ENCODE assay signal across 31 mouse cellular contexts in genomic region chr14:29841361-29842117, GRCm38 (mm10).
A peak's percentile ranks its signal among the peaks of the same experiment; 100 is the strongest.
DNase-seq lines count a peak whose midpoint lies in the region; ATAC-seq and TF ChIP-seq lines count a peak whose summit lies in the region.
"Had no signal": no experiment of that assay in that cellular context is flagged by ENCODE, and none has a peak within 500 bp of the region (broad histone marks: within the 10 kb centered on the region; RNA-seq: fewer than 3 reads in every experiment).

No protein-coding gene starts in this region.

- H3K4me3 ChIP-seq in forebrain, postnatal 0 days (ENCODE audit: low read depth, low read length), result no peak overlapping the region
- H3K4me3 ChIP-seq in forebrain, embryonic 16.5 days (replicated peaks; ENCODE audit: low read length), result no peak overlapping the region
- H3K4me3 ChIP-seq in testis, adult 2 months (ENCODE audit: control insufficient read depth, low read depth, low read length), result peak overlapping the region; percentile 45
- H3K4me3 ChIP-seq: embryonic facial prominence, embryonic 10.5 days; embryonic facial prominence, embryonic 15.5 days; forebrain, embryonic 12.5 days; gastrocnemius, adult 2 months; heart, adult 2 months; heart, embryonic 13.5 days; liver, embryonic 12.5 days; megakaryocyte, embryonic 14.5 days; midbrain, embryonic 12.5 days had no signal

- 74% methylated on average over 7 of the region's 7 CpGs for WGBS in forebrain, postnatal 0 days
- WGBS in forebrain, embryonic 16.5 days, result 72% methylated on average over 7 of the region's 7 CpGs

- TF ChIP-seq POLR2A in testis, adult 2 months (IDR thresholded peaks at IDR 0.05; ENCODE audit: control insufficient read depth, low read depth, low read length), result no peak

- H3K4me2 ChIP-seq in forebrain, postnatal 0 days (ENCODE audit: low read depth), result no peak overlapping the region
- no peak overlapping the region for H3K4me2 ChIP-seq in forebrain, embryonic 16.5 days (ENCODE audit: low read length)
- H3K4me2 ChIP-seq: embryonic facial prominence, embryonic 15.5 days; forebrain, embryonic 12.5 days; heart, embryonic 13.5 days; liver, embryonic 12.5 days; midbrain, embryonic 12.5 days had no signal

- no peaks in the 10 kb centered on the region for H3K4me1 ChIP-seq in forebrain, postnatal 0 days (ENCODE audit: insufficient read depth)
- no peaks in the 10 kb centered on the region for H3K4me1 ChIP-seq in forebrain, embryonic 16.5 days (replicated peaks; ENCODE audit: control insufficient read depth, insufficient read depth, low read length)
- no peaks in the 10 kb centered on the region for H3K4me1 ChIP-seq in testis, adult 2 months (ENCODE audit: control insufficient read depth, insufficient read depth, low read length)
- H3K4me1 ChIP-seq: embryonic facial prominence, embryonic 10.5 days; embryonic facial prominence, embryonic 15.5 days; forebrain, embryonic 12.5 days; heart, embryonic 13.5 days; liver, embryonic 12.5 days; megakaryocyte, embryonic 14.5 days; midbrain, embryonic 12.5 days had no signal

- H3K9me3 ChIP-seq in forebrain, postnatal 0 days (ENCODE audit: low read length), result no peaks in the 10 kb centered on the region
- no peaks in the 10 kb centered on the region for H3K9me3 ChIP-seq in forebrain, embryonic 16.5 days (ENCODE audit: control insufficient read depth, low read length)
- H3K9me3 ChIP-seq: embryonic facial prominence, embryonic 10.5 days; embryonic facial prominence, embryonic 15.5 days; forebrain, embryonic 12.5 days; heart, embryonic 13.5 days; liver, embryonic 12.5 days; midbrain, embryonic 12.5 days had no signal

- no peaks in the 10 kb centered on the region for H3K27me3 ChIP-seq in forebrain, postnatal 0 days (ENCODE audit: insufficient read depth, low read length)
- no peaks in the 10 kb centered on the region for H3K27me3 ChIP-seq in forebrain, embryonic 16.5 days (replicated peaks; ENCODE audit: control insufficient read depth, insufficient read depth, low read length)
- no peaks in the 10 kb centered on the region for H3K27me3 ChIP-seq in testis, adult 2 months (ENCODE audit: control insufficient read depth, insufficient read depth, low read length)
- H3K27me3 ChIP-seq: embryonic facial prominence, embryonic 15.5 days; forebrain, embryonic 12.5 days; heart, embryonic 13.5 days; liver, embryonic 12.5 days; megakaryocyte, embryonic 14.5 days; midbrain, embryonic 12.5 days had no signal

- H3K27ac ChIP-seq in forebrain, postnatal 0 days (ENCODE audit: low read depth, low read length), result no peak overlapping the region
- no peak overlapping the region for H3K27ac ChIP-seq in forebrain, embryonic 16.5 days (ENCODE audit: low read length)
- H3K27ac ChIP-seq in testis, adult 2 months (ENCODE audit: control insufficient read depth, insufficient read depth, low read depth, low read length), result no peak overlapping the region
- H3K27ac ChIP-seq: embryonic facial prominence, embryonic 10.5 days; embryonic facial prominence, embryonic 15.5 days; forebrain, embryonic 12.5 days; gastrocnemius, adult 2 months; heart, adult 2 months; heart, embryonic 13.5 days; kidney, postnatal 0 days; liver, embryonic 12.5 days; midbrain, embryonic 12.5 days had no signal

- TF ChIP-seq CTCF in forebrain, postnatal 0 days (IDR thresholded peaks at IDR 0.05; ENCODE audit: low read depth), result no peak
- TF ChIP-seq CTCF in testis, adult 2 months (IDR thresholded peaks at IDR 0.05; ENCODE audit: control insufficient read depth, insufficient read depth, insufficient replicate concordance, low read depth, low read length), result no peak

- H3K9ac ChIP-seq in forebrain, postnatal 0 days, result no peak overlapping the region
- H3K9ac ChIP-seq in forebrain, embryonic 16.5 days (replicated peaks; ENCODE audit: low read depth, low read length), result no peak overlapping the region
- H3K9ac ChIP-seq: embryonic facial prominence, embryonic 15.5 days; forebrain, embryonic 12.5 days; heart, embryonic 13.5 days; liver, embryonic 12.5 days; liver, postnatal 0 days; midbrain, embryonic 12.5 days had no signal

- peak; percentile 9 for DNase-seq in adrenal gland, postnatal 10 days
- no peak for DNase-seq in adrenal gland, adult 2 months
- DNase-seq in forebrain, postnatal 0 days, result no peak
- peak; percentile 10 for DNase-seq in layer of hippocampus, adult 9-11 months
- no peak for DNase-seq in layer of hippocampus, adult 11-12 months (ENCODE audit: low spot score)
- DNase-seq in testis, postnatal 10 days (ENCODE audit: low spot score), result no peak
- DNase-seq: adrenal gland, postnatal 14 days; cerebellum, adult 9-10 months; gastrocnemius, adult 2 months; gastrocnemius, postnatal 36 days; heart, adult 2 months; heart, postnatal 10 days; kidney, adult 8-10 months; kidney, postnatal 4 days; liver, postnatal 0 days; lung, postnatal 4 days; right cerebral cortex, postnatal 14 days; thymus, adult 2 months; thymus, postnatal 36 days had no signal

- H3K36me3 ChIP-seq in forebrain, postnatal 0 days (ENCODE audit: insufficient read depth), result no peaks in the 10 kb centered on the region
- H3K36me3 ChIP-seq in forebrain, embryonic 16.5 days (ENCODE audit: control insufficient read depth, insufficient read depth), result no peaks in the 10 kb centered on the region
- no peaks in the 10 kb centered on the region for H3K36me3 ChIP-seq in testis, adult 2 months (ENCODE audit: control insufficient read depth, insufficient read depth, low read length)
- H3K36me3 ChIP-seq: embryonic facial prominence, embryonic 10.5 days; embryonic facial prominence, embryonic 15.5 days; forebrain, embryonic 12.5 days; heart, embryonic 13.5 days; liver, embryonic 12.5 days; midbrain, embryonic 12.5 days had no signal

- peak; percentile 27; the same call in 1 of the 2 replicates for ATAC-seq in forebrain, postnatal 0 days
- ATAC-seq in forebrain, embryonic 16.5 days, result no peak
- ATAC-seq: activated CD4-positive, CD25-positive, alpha-beta regulatory T cell, adult 4 months; intestine, embryonic 16.5 days; liver, embryonic 12.5 days had no signal

Comparison
In these comparisons a context has a peak if more than half of its experiments do, and no peak if none do; other contexts are left out.
1. DNase-seq: peak in adrenal gland, postnatal 10 days (single experiment) and layer of hippocampus, adult 9-11 months (single experiment); none in adrenal gland, adult 2 months (single experiment), forebrain, postnatal 0 days (single experiment), layer of hippocampus, adult 11-12 months (single experiment) and testis, postnatal 10 days (single experiment).